Mouse (Mus musculus): ENCODE measurements around the gene Ldlrap1. TPM values are rescaled to one million over a fixed set of nuclear protein-coding genes. Genes with fewer than 3 reads are reported as not detected.

Ldlrap1 gene
- polyA plus RNA-seq, 1 experiment: 11.2 TPM

- WGBS: 64% methylated on average over 9 of the region's 9 CpGs
- no peak for TF ChIP-seq POLR2A (IDR thresholded peaks at IDR 0.05; ENCODE audit: low read depth, low read length)
- no peak for TF ChIP-seq CTCF (IDR thresholded peaks at IDR 0.05; ENCODE audit: extremely low read depth, insufficient read length, insufficient replicate concordance, low read depth, low read length)
- Histone ChIP-seq H3K4me3 (ENCODE audit: low read depth, low read length) (no peak overlapping the region), H3K27me3 (ENCODE audit: control insufficient read depth, insufficient read depth, low read length) (no peaks in the 10 kb centered on the region; the same call in 1 of the 2 replicates), H3K27ac (ENCODE audit: insufficient read depth, low read depth, low read length) (no peak overlapping the region), H3K36me3 (ENCODE audit: control insufficient read depth, insufficient read depth, low read length) (no peaks in the 10 kb centered on the region), H3K4me1 (ENCODE audit: control insufficient read depth, insufficient read depth, insufficient read length, low read length) (peaks cover 14% of the 10 kb centered on the region)
Measured at GRCm38 (mm10) chr4:134733371-134733770, 34.5 kb downstream of the Ldlrap1 start.

- H3K27ac ChIP-seq (ENCODE audit: insufficient read depth, low read depth, low read length): no peak overlapping the region
- no peak overlapping the region for H3K4me3 ChIP-seq (ENCODE audit: low read depth, low read length)
- no peaks in the 10 kb centered on the region for H3K27me3 ChIP-seq (ENCODE audit: control insufficient read depth, insufficient read depth, low read length)
- H3K4me1 ChIP-seq (ENCODE audit: control insufficient read depth, insufficient read depth, insufficient read length, low read length): peaks cover 22% of the 10 kb centered on the region
- WGBS: 11% methylated on average over 8 of the region's 8 CpGs
- TF ChIP-seq CTCF (IDR thresholded peaks at IDR 0.05; ENCODE audit: extremely low read depth, insufficient read length, insufficient replicate concordance, low read depth, low read length): no peak
- TF ChIP-seq POLR2A (IDR thresholded peaks at IDR 0.05; ENCODE audit: low read depth, low read length): no peak
- H3K36me3 ChIP-seq (ENCODE audit: control insufficient read depth, insufficient read depth, low read length): no peaks in the 10 kb centered on the region
Measured at GRCm38 (mm10) chr4:134730106-134730505, 37.7 kb downstream of the Ldlrap1 start.

- H3K4me1 ChIP-seq (ENCODE audit: control insufficient read depth, insufficient read depth, insufficient read length, low read length): peaks cover 10% of the 10 kb centered on the region
- no peak overlapping the region for H3K4me3 ChIP-seq (ENCODE audit: low read depth, low read length)
- WGBS: 51% methylated on average over 13 of the region's 13 CpGs
- no peak for TF ChIP-seq POLR2A (IDR thresholded peaks at IDR 0.05; ENCODE audit: low read depth, low read length)
- TF ChIP-seq CTCF (IDR thresholded peaks at IDR 0.05; ENCODE audit: extremely low read depth, insufficient read length, insufficient replicate concordance, low read depth, low read length): no peak
- H3K36me3 ChIP-seq (ENCODE audit: control insufficient read depth, insufficient read depth, low read length): no peaks in the 10 kb centered on the region
- H3K27ac ChIP-seq (ENCODE audit: insufficient read depth, low read depth, low read length): peak overlapping the region; percentile 53
- H3K27me3 ChIP-seq (ENCODE audit: control insufficient read depth, insufficient read depth, low read length): no peaks in the 10 kb centered on the region
Measured at GRCm38 (mm10) chr4:134725735-134726345, 42.0 kb downstream of the Ldlrap1 start.

- Histone ChIP-seq H3K4me1 (ENCODE audit: control insufficient read depth, insufficient read depth, insufficient read length, low read length) (peaks cover 8% of the 10 kb centered on the region), H3K27ac (ENCODE audit: insufficient read depth, low read depth, low read length) (no peak overlapping the region), H3K27me3 (ENCODE audit: control insufficient read depth, insufficient read depth, low read length) (no peaks in the 10 kb centered on the region), H3K36me3 (ENCODE audit: control insufficient read depth, insufficient read depth, low read length) (no peaks in the 10 kb centered on the region), H3K4me3 (ENCODE audit: low read depth, low read length) (no peak overlapping the region)
- 52% methylated on average over 4 of the region's 4 CpGs for WGBS
- no peak for TF ChIP-seq POLR2A (IDR thresholded peaks at IDR 0.05; ENCODE audit: low read depth, low read length)
- TF ChIP-seq CTCF (IDR thresholded peaks at IDR 0.05; ENCODE audit: extremely low read depth, insufficient read length, insufficient replicate concordance, low read depth, low read length): no peak
Measured at GRCm38 (mm10) chr4:134724974-134725373, 42.9 kb downstream of the Ldlrap1 start.

GRCm38 (mm10) chr4:134723251-134723650 is 44.6 kb downstream of the Ldlrap1 start:
- H3K27me3 ChIP-seq (ENCODE audit: control insufficient read depth, insufficient read depth, low read length): no peaks in the 10 kb centered on the region
- WGBS: 77% methylated on average over 3 of the region's 3 CpGs

GRCm38 (mm10) chr4:134721076-134721475 is 46.7 kb downstream of the Ldlrap1 start:
- Histone ChIP-seq H3K27ac (ENCODE audit: insufficient read depth, low read depth, low read length) (no peak overlapping the region), H3K27me3 (ENCODE audit: control insufficient read depth, insufficient read depth, low read length) (no peaks in the 10 kb centered on the region), H3K36me3 (ENCODE audit: control insufficient read depth, insufficient read depth, low read length) (no peaks in the 10 kb centered on the region), H3K4me1 (ENCODE audit: control insufficient read depth, insufficient read depth, insufficient read length, low read length) (peaks cover 7% of the 10 kb centered on the region), H3K4me3 (ENCODE audit: low read depth, low read length) (no peak overlapping the region)
- TF ChIP-seq POLR2A (IDR thresholded peaks at IDR 0.05; ENCODE audit: low read depth, low read length) (no peak), CTCF (IDR thresholded peaks at IDR 0.05; ENCODE audit: extremely low read depth, insufficient read length, insufficient replicate concordance, low read depth, low read length) (no peak)
- WGBS: 76% methylated on average over 6 of the region's 6 CpGs

More at GRCm38 (mm10) chr4:134723251-134723650, 44.6 kb downstream of the Ldlrap1 start:
- TF ChIP-seq POLR2A (IDR thresholded peaks at IDR 0.05; ENCODE audit: low read depth, low read length) (no peak), CTCF (IDR thresholded peaks at IDR 0.05; ENCODE audit: extremely low read depth, insufficient read length, insufficient replicate concordance, low read depth, low read length) (no peak)
- Histone ChIP-seq H3K36me3 (ENCODE audit: control insufficient read depth, insufficient read depth, low read length) (no peaks in the 10 kb centered on the region), H3K4me1 (ENCODE audit: control insufficient read depth, insufficient read depth, insufficient read length, low read length) (peaks cover 8% of the 10 kb centered on the region), H3K4me3 (ENCODE audit: low read depth, low read length) (no peak overlapping the region), H3K27ac (ENCODE audit: insufficient read depth, low read depth, low read length) (no peak overlapping the region)

GRCm38 (mm10) chr4:134720371-134720770 is 47.5 kb downstream of the Ldlrap1 start:
- Histone ChIP-seq H3K4me3 (ENCODE audit: low read depth, low read length) (no peak overlapping the region), H3K27me3 (ENCODE audit: control insufficient read depth, insufficient read depth, low read length) (no peaks in the 10 kb centered on the region), H3K4me1 (ENCODE audit: control insufficient read depth, insufficient read depth, insufficient read length, low read length) (peaks cover 2% of the 10 kb centered on the region; the same call in 1 of the 2 replicates), H3K27ac (ENCODE audit: insufficient read depth, low read depth, low read length) (no peak overlapping the region), H3K36me3 (ENCODE audit: control insufficient read depth, insufficient read depth, low read length) (no peaks in the 10 kb centered on the region)
- no peak for TF ChIP-seq CTCF (IDR thresholded peaks at IDR 0.05; ENCODE audit: extremely low read depth, insufficient read length, insufficient replicate concordance, low read depth, low read length)
- no peak for TF ChIP-seq POLR2A (IDR thresholded peaks at IDR 0.05; ENCODE audit: low read depth, low read length)
- 77% methylated on average over 3 of the region's 3 CpGs for WGBS
